Mouse (Mus musculus): ENCODE results near the gene E330021D16Rik. TPM values are rescaled to one million over a fixed set of nuclear protein-coding genes. Genes with fewer than 3 reads are reported as not detected.
"Not testable (repeated sequence)": the region's sequence is repeated elsewhere in the genome, so short reads cannot be mapped to it uniquely, and the experiment has no call there.

The E330021D16Rik gene
- polyA plus RNA-seq, 1 experiment: not detected

GRCm38 (mm10) chr6:136449270-136449692 lies 33.9 kb upstream of the E330021D16Rik start:
- peaks cover 44% of the 10 kb centered on the region for H3K4me1 ChIP-seq
- TF ChIP-seq GATA1 (IDR thresholded peaks at IDR 0.05; ENCODE audit: borderline replicate concordance, low read length) (no peak), FLI1 (IDR thresholded peaks at IDR 0.05; ENCODE audit: low read length) (no peak)

GRCm38 (mm10) chr6:136439205-136439604 lies 23.8 kb upstream of the E330021D16Rik start:
- H3K4me3 ChIP-seq (replicated peaks); H3K27me3 ChIP-seq (replicated peaks); H3K4me1 ChIP-seq; H3K36me3 ChIP-seq (replicated peaks; ENCODE audit: low read length): not testable (repeated sequence)
- peaks cover 24% of the 10 kb centered on the region for H3K9me3 ChIP-seq

More at GRCm38 (mm10) chr6:136449270-136449692, 33.9 kb upstream of the E330021D16Rik start:
- peak overlapping the region; percentile 87 for H3K4me3 ChIP-seq (replicated peaks)
- peaks cover 16% of the 10 kb centered on the region for H3K9me3 ChIP-seq
- H3K36me3 ChIP-seq (replicated peaks; ENCODE audit: low read length): peaks cover 15% of the 10 kb centered on the region
- H3K27me3 ChIP-seq (replicated peaks): no peaks in the 10 kb centered on the region

- H3K4me3 ChIP-seq (replicated peaks); H3K36me3 ChIP-seq (replicated peaks; ENCODE audit: low read length); H3K27me3 ChIP-seq (replicated peaks); H3K9me3 ChIP-seq: not testable (repeated sequence)
- peaks cover 12% of the 10 kb centered on the region for H3K4me1 ChIP-seq
Observed at GRCm38 (mm10) chr6:136436151-136436550, 20.8 kb upstream of the E330021D16Rik start.

- Histone ChIP-seq H3K4me3 (replicated peaks) (no peak overlapping the region), H3K36me3 (replicated peaks; ENCODE audit: low read length) (no peaks in the 10 kb centered on the region), H3K9me3 (no peaks in the 10 kb centered on the region), H3K27me3 (replicated peaks) (no peaks in the 10 kb centered on the region), H3K4me1 (peaks cover 27% of the 10 kb centered on the region)
- no peak for TF ChIP-seq GATA1 (IDR thresholded peaks at IDR 0.05; ENCODE audit: borderline replicate concordance, low read length)
- no peak for TF ChIP-seq FLI1 (IDR thresholded peaks at IDR 0.05; ENCODE audit: low read length)
Observed at GRCm38 (mm10) chr6:136433573-136433972, 18.2 kb upstream of the E330021D16Rik start.

GRCm38 (mm10) chr6:136431896-136432248 lies 16.5 kb upstream of the E330021D16Rik start:
- Histone ChIP-seq H3K9me3 (no peaks in the 10 kb centered on the region), H3K36me3 (replicated peaks; ENCODE audit: low read length) (no peaks in the 10 kb centered on the region), H3K4me1 (peaks cover 28% of the 10 kb centered on the region), H3K27me3 (replicated peaks) (no peaks in the 10 kb centered on the region), H3K4me3 (replicated peaks) (no peak overlapping the region)
- TF ChIP-seq GATA1 (IDR thresholded peaks at IDR 0.05; ENCODE audit: borderline replicate concordance, low read length): no peak
- no peak for TF ChIP-seq FLI1 (IDR thresholded peaks at IDR 0.05; ENCODE audit: low read length)

- Histone ChIP-seq H3K4me3 (replicated peaks) (no peak overlapping the region), H3K27me3 (replicated peaks) (no peaks in the 10 kb centered on the region), H3K9me3 (no peaks in the 10 kb centered on the region), H3K4me1 (peaks cover 28% of the 10 kb centered on the region), H3K36me3 (replicated peaks; ENCODE audit: low read length) (no peaks in the 10 kb centered on the region)
- TF ChIP-seq FLI1 (IDR thresholded peaks at IDR 0.05; ENCODE audit: low read length): no peak
- TF ChIP-seq GATA1 (IDR thresholded peaks at IDR 0.05; ENCODE audit: borderline replicate concordance, low read length): no peak
Observed at GRCm38 (mm10) chr6:136431169-136431895, 16.0 kb upstream of the E330021D16Rik start.

GRCm38 (mm10) chr6:136429441-136429840 lies 14.1 kb upstream of the E330021D16Rik start:
- no peak for TF ChIP-seq GATA1 (IDR thresholded peaks at IDR 0.05; ENCODE audit: borderline replicate concordance, low read length)
- no peak for TF ChIP-seq FLI1 (IDR thresholded peaks at IDR 0.05; ENCODE audit: low read length)
- H3K4me1 ChIP-seq: peaks cover 27% of the 10 kb centered on the region
- no peaks in the 10 kb centered on the region for H3K9me3 ChIP-seq
- H3K4me3 ChIP-seq (replicated peaks): no peak overlapping the region
- H3K27me3 ChIP-seq (replicated peaks): no peaks in the 10 kb centered on the region
- no peaks in the 10 kb centered on the region for H3K36me3 ChIP-seq (replicated peaks; ENCODE audit: low read length)

GRCm38 (mm10) chr6:136428412-136428811 lies 13.0 kb upstream of the E330021D16Rik start:
- Histone ChIP-seq H3K4me1 (peaks cover 29% of the 10 kb centered on the region), H3K27me3 (replicated peaks) (no peaks in the 10 kb centered on the region), H3K4me3 (replicated peaks) (no peak overlapping the region), H3K9me3 (no peaks in the 10 kb centered on the region), H3K36me3 (replicated peaks; ENCODE audit: low read length) (no peaks in the 10 kb centered on the region)
- no peak for TF ChIP-seq GATA1 (IDR thresholded peaks at IDR 0.05; ENCODE audit: borderline replicate concordance, low read length)
- no peak for TF ChIP-seq FLI1 (IDR thresholded peaks at IDR 0.05; ENCODE audit: low read length)

- Histone ChIP-seq H3K9me3 (no peaks in the 10 kb centered on the region), H3K36me3 (replicated peaks; ENCODE audit: low read length) (no peaks in the 10 kb centered on the region)
Observed at GRCm38 (mm10) chr6:136427240-136427639, 11.9 kb upstream of the E330021D16Rik start.

GRCm38 (mm10) chr6:136425956-136426355 lies 10.6 kb upstream of the E330021D16Rik start:
- Histone ChIP-seq H3K4me1 (peaks cover 34% of the 10 kb centered on the region), H3K27me3 (replicated peaks) (no peaks in the 10 kb centered on the region), H3K9me3 (no peaks in the 10 kb centered on the region), H3K4me3 (replicated peaks) (no peak overlapping the region), H3K36me3 (replicated peaks; ENCODE audit: low read length) (no peaks in the 10 kb centered on the region)
- TF ChIP-seq GATA1 (IDR thresholded peaks at IDR 0.05; ENCODE audit: borderline replicate concordance, low read length): no peak
- TF ChIP-seq FLI1 (IDR thresholded peaks at IDR 0.05; ENCODE audit: low read length): no peak

More at GRCm38 (mm10) chr6:136427240-136427639, 11.9 kb upstream of the E330021D16Rik start:
- Histone ChIP-seq H3K4me3 (replicated peaks) (no peak overlapping the region), H3K27me3 (replicated peaks) (no peaks in the 10 kb centered on the region), H3K4me1 (peaks cover 32% of the 10 kb centered on the region)
- TF ChIP-seq GATA1 (IDR thresholded peaks at IDR 0.05; ENCODE audit: borderline replicate concordance, low read length) (no peak), FLI1 (IDR thresholded peaks at IDR 0.05; ENCODE audit: low read length) (no peak)

- Histone ChIP-seq H3K4me3 (replicated peaks) (no peak overlapping the region), H3K36me3 (replicated peaks; ENCODE audit: low read length) (no peaks in the 10 kb centered on the region), H3K4me1 (peaks cover 33% of the 10 kb centered on the region), H3K9me3 (no peaks in the 10 kb centered on the region), H3K27me3 (replicated peaks) (no peaks in the 10 kb centered on the region)
- TF ChIP-seq FLI1 (IDR thresholded peaks at IDR 0.05; ENCODE audit: low read length) (no peak), GATA1 (IDR thresholded peaks at IDR 0.05; ENCODE audit: borderline replicate concordance, low read length) (no peak)
Observed at GRCm38 (mm10) chr6:136424166-136424565, 8.8 kb upstream of the E330021D16Rik start.
